Mouse (Mus musculus): ENCODE data around the gene Jakmip3. TPM values are rescaled to one million over a fixed set of nuclear protein-coding genes. Genes with fewer than 3 reads are reported as not detected.

The Jakmip3 gene
- polyA plus RNA-seq, 1 experiment from 2014 or later, result not detected

DNA sequence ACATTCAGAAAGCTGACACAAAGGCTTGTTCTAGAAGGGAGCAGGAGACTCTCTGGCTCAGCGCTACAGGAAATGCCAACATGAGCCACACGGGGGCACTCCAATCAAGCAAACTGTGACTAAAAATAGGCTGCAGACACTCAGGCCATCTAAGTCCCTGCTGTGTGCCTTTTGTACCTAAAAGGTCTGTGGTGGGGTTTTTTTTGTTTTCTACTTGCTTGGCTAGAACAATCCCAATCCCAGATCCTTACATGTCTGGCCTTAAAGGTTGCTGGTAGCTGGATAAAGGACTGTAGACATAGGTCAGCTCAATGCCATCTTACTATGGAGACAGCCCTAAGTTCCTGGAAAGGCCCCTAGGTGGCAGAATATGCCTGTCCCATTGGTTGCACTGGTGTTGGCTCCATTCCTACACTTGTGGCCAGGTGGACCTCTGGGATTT, 127.7 kb downstream of the Jakmip3 start:
- H3K4me1 ChIP-seq, result no peaks in the 10 kb centered on the region
- no peak overlapping the region for H3K27ac ChIP-seq (replicated peaks)
- no peaks in the 10 kb centered on the region for H3K36me3 ChIP-seq
- no peak overlapping the region for H3K4me2 ChIP-seq
- H3K9ac ChIP-seq, result no peak overlapping the region
- WGBS, result 0% methylated on average over 2 of the region's 2 CpGs
- no peak overlapping the region for H3K4me3 ChIP-seq
- no peaks in the 10 kb centered on the region for H3K9me3 ChIP-seq
- ATAC-seq (ENCODE audit: extremely low read depth, insufficient number of reproducible peaks, low FRiP score, low TSS enrichment), result no peak
- H3K27me3 ChIP-seq (replicated peaks), result peaks cover 13% of the 10 kb centered on the region; the same call in 1 of the 2 replicates

GRCm38 (mm10) chr7:139074189-139074588, 133.7 kb downstream of the Jakmip3 start:
- Histone ChIP-seq H3K9me3 (no peaks in the 10 kb centered on the region), H3K27me3 (replicated peaks) (peaks cover 29% of the 10 kb centered on the region), H3K4me2 (no peak overlapping the region), H3K4me1 (peaks cover 8% of the 10 kb centered on the region), H3K36me3 (no peaks in the 10 kb centered on the region), H3K27ac (replicated peaks) (no peak overlapping the region), H3K4me3 (no peak overlapping the region), H3K9ac (no peak overlapping the region)
- whole genome bisulfite sequencing, result 19% methylated on average over 6 of the region's 6 CpGs
- no peak for ATAC-seq (ENCODE audit: extremely low read depth, insufficient number of reproducible peaks, low FRiP score, low TSS enrichment)

DNA sequence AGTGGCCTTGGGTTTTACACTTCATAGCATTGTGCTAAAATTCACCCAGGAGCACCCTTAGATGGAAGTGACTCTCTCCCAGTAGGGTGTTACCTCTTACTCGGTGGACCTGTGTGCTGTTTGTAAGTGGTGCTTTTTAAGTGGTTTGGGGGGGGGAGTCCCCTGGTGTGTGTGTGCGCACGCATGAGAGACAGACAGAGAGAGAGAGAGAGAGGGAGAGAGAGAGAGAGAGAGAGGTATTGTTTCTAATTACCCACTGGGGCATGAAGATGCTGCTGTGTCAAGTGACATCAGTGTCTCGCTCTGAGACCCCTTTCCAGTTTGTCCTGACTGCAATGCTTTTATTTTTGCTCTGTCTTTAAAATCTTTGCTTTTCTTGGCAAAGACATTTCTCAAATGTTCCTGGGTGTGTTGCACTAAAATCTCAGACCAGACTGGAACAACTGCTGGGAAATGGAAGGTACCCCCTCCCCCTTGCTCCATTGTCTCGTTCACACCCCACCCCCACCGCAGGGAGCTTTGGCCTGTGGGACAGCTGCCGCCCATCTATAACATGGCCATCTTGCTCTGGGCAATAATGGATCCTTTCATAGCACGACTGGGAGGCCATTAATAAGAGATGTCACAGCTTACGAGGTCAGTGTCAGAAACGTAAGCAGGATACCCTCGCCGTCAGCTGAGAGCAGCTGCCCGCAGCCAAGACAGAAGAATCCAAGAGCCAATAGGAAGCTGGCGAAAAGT, 134.7 kb downstream of the Jakmip3 start:
- peaks cover 8% of the 10 kb centered on the region for H3K4me1 ChIP-seq
- H3K9ac ChIP-seq, result no peak overlapping the region
- H3K9me3 ChIP-seq, result no peaks in the 10 kb centered on the region
- no peak overlapping the region for H3K4me3 ChIP-seq
- no peak overlapping the region for H3K27ac ChIP-seq (replicated peaks)
- ATAC-seq (ENCODE audit: extremely low read depth, insufficient number of reproducible peaks, low FRiP score, low TSS enrichment), result no peak
- peaks cover 29% of the 10 kb centered on the region for H3K27me3 ChIP-seq (replicated peaks)
- 60% methylated on average over 14 of the region's 14 CpGs for WGBS
- no peaks in the 10 kb centered on the region for H3K36me3 ChIP-seq
- H3K4me2 ChIP-seq, result no peak overlapping the region

- Histone ChIP-seq H3K27ac (replicated peaks) (no peak overlapping the region), H3K36me3 (no peaks in the 10 kb centered on the region), H3K27me3 (replicated peaks) (peaks cover 36% of the 10 kb centered on the region), H3K4me3 (no peak overlapping the region), H3K4me2 (no peak overlapping the region), H3K9me3 (no peaks in the 10 kb centered on the region), H3K4me1 (peaks cover 8% of the 10 kb centered on the region), H3K9ac (peak overlapping the region; percentile 29; the same call in 1 of the 2 replicates)
- 13% methylated on average over 7 of the region's 7 CpGs for WGBS
- no peak for ATAC-seq (ENCODE audit: extremely low read depth, insufficient number of reproducible peaks, low FRiP score, low TSS enrichment)
Observed at GRCm38 (mm10) chr7:139077283-139077682, 136.8 kb downstream of the Jakmip3 start.

DNA sequence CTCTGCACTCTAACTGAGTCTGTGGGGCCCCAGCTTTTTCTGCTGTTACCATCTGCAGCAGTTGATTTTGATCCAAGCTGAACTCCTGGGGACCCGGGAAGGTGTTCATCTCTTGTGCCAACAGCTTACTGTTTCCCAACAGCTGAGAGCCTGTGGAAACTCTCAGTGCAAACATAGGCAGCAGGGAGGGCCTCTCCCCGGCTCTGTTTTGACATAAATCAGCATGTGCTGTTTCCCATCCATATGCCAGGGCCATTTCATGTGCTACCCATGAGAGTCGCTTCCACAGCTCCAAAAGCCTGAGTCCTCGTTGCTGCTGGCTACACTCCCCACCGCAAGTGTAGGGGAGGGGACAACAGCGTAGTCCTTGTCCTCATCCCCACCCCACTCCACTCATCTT, 137.7 kb downstream of the Jakmip3 start:
- Histone ChIP-seq H3K27me3 (replicated peaks) (peaks cover 45% of the 10 kb centered on the region), H3K4me1 (peaks cover 8% of the 10 kb centered on the region), H3K4me2 (no peak overlapping the region), H3K36me3 (no peaks in the 10 kb centered on the region), H3K9ac (no peak overlapping the region), H3K9me3 (no peaks in the 10 kb centered on the region), H3K4me3 (no peak overlapping the region), H3K27ac (replicated peaks) (no peak overlapping the region)
- WGBS, result 60% methylated on average over 6 of the region's 6 CpGs
- no peak for ATAC-seq (ENCODE audit: extremely low read depth, insufficient number of reproducible peaks, low FRiP score, low TSS enrichment)

GRCm38 (mm10) chr7:139079141-139079540, 138.6 kb downstream of the Jakmip3 start:
- peaks cover 50% of the 10 kb centered on the region for H3K27me3 ChIP-seq (replicated peaks)
- H3K4me3 ChIP-seq, result no peak overlapping the region
- no peak overlapping the region for H3K27ac ChIP-seq (replicated peaks)
- H3K36me3 ChIP-seq, result no peaks in the 10 kb centered on the region
- WGBS, result 59% methylated on average over 7 of the region's 7 CpGs
- no peak overlapping the region for H3K4me2 ChIP-seq
- no peaks in the 10 kb centered on the region for H3K9me3 ChIP-seq
- ATAC-seq (ENCODE audit: extremely low read depth, insufficient number of reproducible peaks, low FRiP score, low TSS enrichment), result no peak
- H3K9ac ChIP-seq, result no peak overlapping the region
- H3K4me1 ChIP-seq, result peaks cover 8% of the 10 kb centered on the region

GRCm38 (mm10) chr7:139080714-139081113, 140.2 kb downstream of the Jakmip3 start:
- peaks cover 10% of the 10 kb centered on the region for H3K4me1 ChIP-seq
- ATAC-seq (ENCODE audit: extremely low read depth, insufficient number of reproducible peaks, low FRiP score, low TSS enrichment), result no peak
- no peak overlapping the region for H3K4me3 ChIP-seq
- 65% methylated on average over 4 of the region's 4 CpGs for WGBS
- no peaks in the 10 kb centered on the region for H3K9me3 ChIP-seq
- no peak overlapping the region for H3K27ac ChIP-seq (replicated peaks)
- no peaks in the 10 kb centered on the region for H3K36me3 ChIP-seq
- peaks cover 66% of the 10 kb centered on the region for H3K27me3 ChIP-seq (replicated peaks)
- H3K4me2 ChIP-seq, result no peak overlapping the region
- H3K9ac ChIP-seq, result no peak overlapping the region

GRCm38 (mm10) chr7:139081158-139081557, 140.6 kb downstream of the Jakmip3 start:
- Histone ChIP-seq H3K9ac (no peak overlapping the region), H3K36me3 (no peaks in the 10 kb centered on the region), H3K27me3 (replicated peaks) (peaks cover 66% of the 10 kb centered on the region), H3K4me1 (peaks cover 15% of the 10 kb centered on the region), H3K4me3 (no peak overlapping the region), H3K9me3 (no peaks in the 10 kb centered on the region), H3K4me2 (no peak overlapping the region), H3K27ac (replicated peaks) (no peak overlapping the region)
- ATAC-seq (ENCODE audit: extremely low read depth, insufficient number of reproducible peaks, low FRiP score, low TSS enrichment), result no peak
- 64% methylated on average over 5 of the region's 5 CpGs for WGBS

- no peak for ATAC-seq (ENCODE audit: extremely low read depth, insufficient number of reproducible peaks, low FRiP score, low TSS enrichment)
- H3K4me1 ChIP-seq, result peaks cover 20% of the 10 kb centered on the region
- H3K27me3 ChIP-seq (replicated peaks), result peaks cover 68% of the 10 kb centered on the region
- H3K4me3 ChIP-seq, result no peak overlapping the region
- H3K9ac ChIP-seq, result no peak overlapping the region
- H3K4me2 ChIP-seq, result no peak overlapping the region
- no peaks in the 10 kb centered on the region for H3K9me3 ChIP-seq
- no peaks in the 10 kb centered on the region for H3K36me3 ChIP-seq
- H3K27ac ChIP-seq (replicated peaks), result no peak overlapping the region
- 74% methylated on average over 8 of the region's 8 CpGs for WGBS
Observed at GRCm38 (mm10) chr7:139082281-139082680, 141.8 kb downstream of the Jakmip3 start.

GRCm38 (mm10) chr7:139084316-139084715, 143.8 kb downstream of the Jakmip3 start:
- no peak overlapping the region for H3K27ac ChIP-seq (replicated peaks)
- WGBS, result 61% methylated on average over 1 of the region's 1 CpGs
- H3K27me3 ChIP-seq (replicated peaks), result peaks cover 73% of the 10 kb centered on the region
- no peak overlapping the region for H3K9ac ChIP-seq
- H3K4me2 ChIP-seq, result no peak overlapping the region
- no peak for ATAC-seq (ENCODE audit: extremely low read depth, insufficient number of reproducible peaks, low FRiP score, low TSS enrichment)
- no peak overlapping the region for H3K4me3 ChIP-seq
- no peaks in the 10 kb centered on the region for H3K36me3 ChIP-seq
- H3K9me3 ChIP-seq, result no peaks in the 10 kb centered on the region
- peaks cover 14% of the 10 kb centered on the region for H3K4me1 ChIP-seq

- H3K27ac ChIP-seq (replicated peaks), result no peak within 1 kb of the TSS; the same call in 1 of the 2 replicates
- peaks cover 87% of the 10 kb centered on the region for H3K27me3 ChIP-seq (replicated peaks)
- peak within 1 kb of the TSS; percentile 60 for H3K4me3 ChIP-seq
- peak within 1 kb of the TSS; percentile 86 for H3K4me2 ChIP-seq
- ATAC-seq (ENCODE audit: extremely low read depth, insufficient number of reproducible peaks, low FRiP score, low TSS enrichment), result no peak
- H3K36me3 ChIP-seq, result no peaks in the 10 kb centered on the region
- 8% methylated on average over 32 of the region's 32 CpGs for WGBS
- H3K9me3 ChIP-seq, result no peaks in the 10 kb centered on the region
- H3K9ac ChIP-seq, result peak within 1 kb of the TSS; percentile 73
- H3K4me1 ChIP-seq, result peaks cover 14% of the 10 kb centered on the region
Observed at GRCm38 (mm10) chr7:139085629-139086194, 145.2 kb downstream of the Jakmip3 start, which contains the start of gene Dpysl4. TSS of gene Dpysl4 (plus strand) at chr7:139086001.

Data from heart, embryonic 13.5 days (tissue).